ENCODE assay signal across 20 mouse cellular contexts in the genomic region with DNA sequence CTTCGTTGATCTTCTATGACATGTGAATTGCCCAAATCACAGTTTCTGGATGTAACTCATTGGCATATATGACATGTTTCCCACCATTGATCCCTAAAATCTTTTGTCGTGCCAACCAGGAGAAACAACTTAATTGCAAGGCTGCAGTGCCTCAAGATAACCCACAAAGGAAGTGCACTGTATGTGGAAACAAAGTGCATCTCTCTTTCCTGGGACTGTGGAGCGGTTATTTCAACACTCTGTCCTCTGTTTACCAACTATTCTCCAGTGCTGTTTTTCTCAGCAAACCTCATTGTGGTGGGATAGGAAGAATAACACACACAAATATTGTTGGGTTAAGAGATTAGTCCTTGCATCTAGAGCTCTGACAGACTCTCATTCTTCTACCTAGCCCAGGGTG.
"Had no signal": no experiment of that assay in that cellular context is flagged by ENCODE, and none has a peak within 500 bp of the region (broad histone marks: within the 10 kb centered on the region; RNA-seq: fewer than 3 reads in every experiment).

No protein-coding gene starts in this region.

- H3K27me3 ChIP-seq: liver, embryonic 12.5 days; midbrain, embryonic 13.5 days; midbrain, embryonic 15.5 days; neural tube, embryonic 13.5 days; neural tube, embryonic 15.5 days; stomach, embryonic 15.5 days had no signal

- H3K36me3 ChIP-seq: liver, embryonic 12.5 days; midbrain, embryonic 10.5 days; midbrain, embryonic 13.5 days; midbrain, embryonic 15.5 days; neural tube, embryonic 13.5 days; neural tube, embryonic 15.5 days; stomach, embryonic 15.5 days had no signal

- ATAC-seq: liver, embryonic 12.5 days; midbrain, embryonic 13.5 days; midbrain, embryonic 15.5 days had no signal

- H3K9me3 ChIP-seq: liver, embryonic 12.5 days; midbrain, embryonic 10.5 days; midbrain, embryonic 13.5 days; midbrain, embryonic 15.5 days; neural tube, embryonic 13.5 days; neural tube, embryonic 15.5 days; stomach, embryonic 15.5 days had no signal

- H3K4me3 ChIP-seq: liver, embryonic 12.5 days; midbrain, embryonic 10.5 days; midbrain, embryonic 13.5 days; midbrain, embryonic 15.5 days; myocyte; neural tube, embryonic 13.5 days; neural tube, embryonic 15.5 days; stomach, embryonic 15.5 days had no signal

- DNase-seq: lung, adult 18-20 months; lung, embryonic 14.5 days; lung, postnatal 10 days; lung, postnatal 4 days; retina, postnatal 1 day; right cerebral cortex, adult 18-20 months; right cerebral cortex, postnatal 14 days; thymus, adult 18-20 months; thymus, postnatal 25 days; thymus, postnatal 4 days had no signal

- H3K4me1 ChIP-seq: liver, embryonic 12.5 days; stomach, embryonic 15.5 days had no signal

- H3K27ac ChIP-seq: liver, embryonic 12.5 days; liver, embryonic 14.5 days; midbrain, embryonic 10.5 days; midbrain, embryonic 13.5 days; midbrain, embryonic 15.5 days; neural tube, embryonic 13.5 days; neural tube, embryonic 15.5 days; stomach, embryonic 15.5 days; stomach, postnatal 0 days had no signal
